Mouse (Mus musculus) C2C12 (cell line): ENCODE measurements around the gene Iqca.

ENCODE experiments used
- CEBPB ChIP-seq: IDR thresholded peaks from one replicate; pipeline ENCODE4 v1.6.1; 2011; ENCODE audit warnings: low read depth, mild to moderate bottlenecking, control low read depth, moderate library complexity
- CTCF ChIP-seq: IDR thresholded peaks from one replicate; pipeline ENCODE4 v1.5.1; 2011; ENCODE audit not compliant: control insufficient read depth, insufficient read depth, insufficient read length

- no peak for TF ChIP-seq CTCF
- no peak for TF ChIP-seq CEBPB
Observed at GRCm38 (mm10) chr1:90186173-90186572, 33.0 kb upstream of the Iqca start.
